In the genomic region with DNA sequence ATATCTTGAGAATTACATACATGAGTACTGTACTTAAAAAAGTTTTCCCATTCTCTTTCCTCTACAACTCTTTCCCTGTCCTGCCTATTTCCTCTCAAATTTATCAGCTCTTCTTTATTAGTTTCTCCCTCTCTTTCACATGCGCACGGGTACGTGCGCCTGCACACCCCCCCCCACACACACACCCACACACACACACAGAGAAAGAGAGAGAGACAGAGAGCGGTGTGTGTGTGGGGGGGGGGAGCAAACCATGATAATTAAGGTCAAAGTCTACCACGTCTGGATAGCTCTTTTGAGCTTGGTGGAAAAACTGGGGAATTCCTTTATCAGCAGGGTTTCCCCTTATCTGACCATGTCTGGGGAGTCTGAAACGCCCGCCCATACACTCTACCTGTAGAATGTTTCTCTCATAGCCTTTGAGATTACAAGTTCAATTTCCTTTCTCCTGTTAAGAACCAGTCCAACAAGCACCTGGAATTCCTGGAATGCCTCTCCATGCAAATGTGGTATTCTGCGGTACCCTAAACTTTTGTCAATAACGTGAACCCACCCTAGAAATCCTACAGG, we compare ENCODE assay signal across 22 mouse cellular contexts.
DNase-seq lines count a peak whose midpoint lies in the region; ATAC-seq and TF ChIP-seq lines count a peak whose summit lies in the region.
"Had no signal": no experiment of that assay in that cellular context is flagged by ENCODE, and none has a peak within 500 bp of the region (broad histone marks: within the 10 kb centered on the region; RNA-seq: fewer than 3 reads in every experiment).

No protein-coding gene starts in this region.

- no peaks in the 10 kb centered on the region for H3K9me3 ChIP-seq in lung, embryonic 15.5 days
- H3K9me3 ChIP-seq in ES-Bruce4 (replicated peaks; ENCODE audit: control insufficient read depth, insufficient read depth, low read length, poor library complexity, severe bottlenecking): no peaks in the 10 kb centered on the region
- no peaks in the 10 kb centered on the region for H3K9me3 ChIP-seq in intestine, embryonic 15.5 days
- no peaks in the 10 kb centered on the region for H3K9me3 ChIP-seq in stomach, embryonic 16.5 days (replicated peaks; ENCODE audit: control insufficient read depth, low read length)
- H3K9me3 ChIP-seq: embryonic facial prominence, embryonic 15.5 days; forebrain, embryonic 10.5 days; heart, embryonic 12.5 days; hindbrain, embryonic 10.5 days had no signal

- peak; percentile 19; the same call in 1 of the 2 replicates for ATAC-seq in lung, embryonic 15.5 days (ENCODE audit: borderline replicate concordance, extremely low read depth, low FRiP score, low TSS enrichment)
- ATAC-seq in intestine, embryonic 15.5 days: peak; percentile 99
- ATAC-seq in stomach, embryonic 16.5 days (ENCODE audit: insufficient read depth, low FRiP score): peak; percentile 77
- ATAC-seq: forebrain, embryonic 14.5 days; Patski had no signal

- no peaks in the 10 kb centered on the region for H3K36me3 ChIP-seq in lung, embryonic 15.5 days
- no peaks in the 10 kb centered on the region for H3K36me3 ChIP-seq in ES-Bruce4 (ENCODE audit: control insufficient read depth, insufficient read depth, low read length, poor library complexity, severe bottlenecking)
- H3K36me3 ChIP-seq in intestine, embryonic 15.5 days: no peaks in the 10 kb centered on the region
- H3K36me3 ChIP-seq in stomach, embryonic 16.5 days (ENCODE audit: control insufficient read depth, insufficient read depth, low read length): no peaks in the 10 kb centered on the region
- H3K36me3 ChIP-seq: embryonic facial prominence, embryonic 15.5 days; forebrain, embryonic 10.5 days; heart, embryonic 12.5 days; hindbrain, embryonic 10.5 days had no signal

- H3K4me2 ChIP-seq in lung, embryonic 15.5 days: no peak overlapping the region; the same call in 1 of the 2 replicates
- no peak overlapping the region for H3K4me2 ChIP-seq in intestine, embryonic 15.5 days (replicated peaks)
- no peak overlapping the region for H3K4me2 ChIP-seq in stomach, embryonic 16.5 days (ENCODE audit: low read depth, low read length)
- H3K4me2 ChIP-seq: embryonic facial prominence, embryonic 15.5 days; heart, embryonic 12.5 days; hindbrain, embryonic 14.5 days had no signal

- no peak for TF ChIP-seq POLR2A in lung, adult 2 months (IDR thresholded peaks at IDR 0.05; ENCODE audit: borderline replicate concordance, extremely low read depth, low read depth, low read length)
- no peak for TF ChIP-seq POLR2A in ES-Bruce4 (IDR thresholded peaks at IDR 0.05; ENCODE audit: insufficient read depth, low read length)

- no peaks in the 10 kb centered on the region for H3K27me3 ChIP-seq in lung, embryonic 15.5 days
- H3K27me3 ChIP-seq in ES-Bruce4 (ENCODE audit: control insufficient read depth, insufficient read depth, low read length, poor library complexity, severe bottlenecking): no peaks in the 10 kb centered on the region
- no peaks in the 10 kb centered on the region for H3K27me3 ChIP-seq in intestine, embryonic 15.5 days (replicated peaks)
- H3K27me3 ChIP-seq in stomach, embryonic 16.5 days (ENCODE audit: control insufficient read depth, insufficient read depth, low read length): no peaks in the 10 kb centered on the region
- H3K27me3 ChIP-seq: embryonic facial prominence, embryonic 15.5 days; heart, embryonic 12.5 days had no signal

- TF ChIP-seq CTCF in lung, adult 2 months (IDR thresholded peaks at IDR 0.05; ENCODE audit: insufficient read depth, low read length): no peak
- no peak for TF ChIP-seq CTCF in ES-Bruce4 (IDR thresholded peaks at IDR 0.05; ENCODE audit: low read depth, low read length)

- no peak for TF ChIP-seq EP300 in ES-Bruce4 (IDR thresholded peaks at IDR 0.05; ENCODE audit: insufficient read depth, low read depth, low read length)

- H3K4me1 ChIP-seq in lung, embryonic 15.5 days: no peaks in the 10 kb centered on the region
- H3K4me1 ChIP-seq in lung, adult 2 months (ENCODE audit: control insufficient read depth, insufficient read depth, low read length): no peaks in the 10 kb centered on the region
- no peaks in the 10 kb centered on the region for H3K4me1 ChIP-seq in ES-Bruce4 (ENCODE audit: control insufficient read depth, insufficient read depth, low read length)
- no peaks in the 10 kb centered on the region for H3K4me1 ChIP-seq in intestine, embryonic 15.5 days (replicated peaks)
- H3K4me1 ChIP-seq in stomach, embryonic 16.5 days (ENCODE audit: control insufficient read depth, insufficient read depth, low read length): no peaks in the 10 kb centered on the region
- H3K4me1 ChIP-seq: embryonic facial prominence, embryonic 15.5 days; forebrain, embryonic 10.5 days; heart, embryonic 12.5 days; hindbrain, embryonic 10.5 days had no signal

- no peak for DNase-seq in lung, adult 2 months
- DNase-seq in adrenal gland, adult 8-10 months: no peak
- no peak for DNase-seq in MN1 (ENCODE audit: low spot score)
- DNase-seq: adrenal gland, adult 2 months; cerebellum, adult 11 months; cerebellum, adult 8-10 months; cerebellum, postnatal 14 days; embryo, embryonic 11 days; gastrocnemius, adult 2 months; gastrocnemius, postnatal 25 days had no signal

- WGBS in lung, embryonic 15.5 days: 46% methylated on average over 10 of the region's 10 CpGs
- 62% methylated on average over 10 of the region's 10 CpGs for WGBS in lung, adult 2 months
- WGBS in intestine, embryonic 15.5 days: 60% methylated on average over 10 of the region's 10 CpGs
- 56% methylated on average over 10 of the region's 10 CpGs for WGBS in stomach, embryonic 16.5 days

- no peak overlapping the region for H3K4me3 ChIP-seq in lung, embryonic 15.5 days
- H3K4me3 ChIP-seq in lung, adult 2 months (replicated peaks; ENCODE audit: extremely low read depth, low read depth, low read length): no peak overlapping the region
- no peak overlapping the region for H3K4me3 ChIP-seq in ES-Bruce4 (ENCODE audit: low read depth, low read length)
- no peak overlapping the region for H3K4me3 ChIP-seq in intestine, embryonic 15.5 days (replicated peaks)
- no peak overlapping the region for H3K4me3 ChIP-seq in stomach, embryonic 16.5 days (replicated peaks; ENCODE audit: low read length)
- H3K4me3 ChIP-seq: embryonic facial prominence, embryonic 15.5 days; erythroblast, embryonic 14.5 days; forebrain, embryonic 10.5 days; gastrocnemius, adult 2 months; heart, embryonic 12.5 days; hindbrain, embryonic 10.5 days had no signal

- H3K27ac ChIP-seq in lung, embryonic 15.5 days: no peak overlapping the region
- peak overlapping the region; percentile 33; the same call in 1 of the 2 replicates for H3K27ac ChIP-seq in ES-Bruce4 (ENCODE audit: insufficient read depth, low read length)
- H3K27ac ChIP-seq in intestine, embryonic 15.5 days: no peak overlapping the region
- no peak overlapping the region for H3K27ac ChIP-seq in stomach, embryonic 16.5 days (ENCODE audit: low read length)
- H3K27ac ChIP-seq: embryonic facial prominence, embryonic 15.5 days; forebrain, embryonic 10.5 days; gastrocnemius, adult 2 months; hindbrain, embryonic 10.5 days; hindbrain, embryonic 14.5 days had no signal

- no peak overlapping the region for H3K9ac ChIP-seq in lung, embryonic 15.5 days
- no peak overlapping the region for H3K9ac ChIP-seq in ES-Bruce4 (ENCODE audit: low read depth, poor library complexity, severe bottlenecking)
- H3K9ac ChIP-seq in intestine, embryonic 15.5 days: no peak overlapping the region
- H3K9ac ChIP-seq in stomach, embryonic 16.5 days (ENCODE audit: low read length): no peak overlapping the region
- H3K9ac ChIP-seq: embryonic facial prominence, embryonic 15.5 days; heart, embryonic 12.5 days; hindbrain, embryonic 14.5 days had no signal

Comparison
In these comparisons a context has a peak if more than half of its experiments do, and no peak if none do; other contexts are left out.
1. ATAC-seq: peak in every context shown above with its lines; median percentile 99 in intestine, embryonic 15.5 days; 77 in stomach, embryonic 16.5 days; 19 in lung, embryonic 15.5 days.